Mouse (Mus musculus) bone marrow macrophage, adult 2 months (primary cell): Measurements from ENCODE around the gene Itga1.

ENCODE experiments used
- CTCF ChIP-seq: IDR thresholded peaks from 2 replicates; pipeline ENCODE4 v1.5.1; 2012; ENCODE audit warnings: low read depth, mild to moderate bottlenecking, low read length, moderate library complexity
- POLR2A ChIP-seq: IDR thresholded peaks from 2 replicates; pipeline ENCODE4 v1.6.1; 2012; ENCODE audit warnings: mild to moderate bottlenecking, low read depth, low read length, borderline replicate concordance

DNA sequence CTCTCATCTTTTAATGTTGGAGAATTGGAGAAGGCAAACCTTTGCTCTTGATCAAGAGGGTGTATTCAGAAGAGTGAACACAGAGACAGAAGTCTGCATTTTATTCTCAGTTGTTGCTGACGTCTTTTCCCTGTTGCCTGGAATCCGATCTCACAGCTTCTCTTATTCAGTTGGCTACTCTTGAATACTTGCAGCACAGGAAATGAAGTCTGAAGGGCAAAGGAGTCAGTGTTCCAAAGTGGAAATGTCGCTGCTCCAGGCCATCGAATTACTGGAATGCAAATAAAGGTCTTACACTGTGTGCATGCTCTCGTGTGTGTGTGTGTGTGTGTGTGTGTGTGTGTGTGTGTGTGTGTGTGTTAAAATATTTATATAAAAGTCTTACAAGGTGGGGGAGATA, 30.7 kb upstream of the Itga1 start:
- TF ChIP-seq CTCF (no peak), POLR2A (no peak)
